Mouse (Mus musculus) layer of hippocampus, postnatal 10 days (tissue): ENCODE measurements around the gene Olfr5. TPM values are rescaled to one million over a fixed set of nuclear protein-coding genes. Genes with fewer than 3 reads are reported as not detected.
"Not testable (repeated sequence)": the region's sequence is repeated elsewhere in the genome, so short reads cannot be mapped to it uniquely, and the experiment has no call there.

Source experiments
- DNase-seq, 2 experiments: peaks; one replicate each; pipeline ENCODE4 v3.0.0; 2021; ENCODE audit warnings: low spot score in 2 of 2
- long read RNA-seq: library from polyadenylated mRNA; stranded (forward); transcript quantifications from one replicate; pipeline ENCODE4 v2.0.0, GENCODE M21; 2023
- total RNA-seq, 2 experiments: library from RNA; stranded (reverse); gene quantifications; 2 replicates each; pipeline ENCODE4 v1.2.3; 2021

Gene Olfr5
- not detected for total RNA-seq
- long read RNA-seq = 0 reads

- DNase-seq = no peak
These were observed at the start of gene Olfr5 for GRCm38 (mm10) chr7:6486841-6487240. Gene Olfr5 (minus strand): TSS chr7:6486941.

- peak; percentile 14 to 33 for DNase-seq
These were observed 39.4 kb upstream of the Olfr5 start for GRCm38 (mm10) chr7:6526141-6526540.

GRCm38 (mm10) chr7:6525001-6525400 lies 38.3 kb upstream of the Olfr5 start:
- DNase-seq = no peak

GRCm38 (mm10) chr7:6522850-6523249 lies 36.1 kb upstream of the Olfr5 start, which contains the start of gene Olfr1349:
Gene Olfr1349 (minus strand): TSS chr7:6522950.
- no peak for DNase-seq

GRCm38 (mm10) chr7:6521666-6522065 lies 34.9 kb upstream of the Olfr5 start:
- no peak for DNase-seq

GRCm38 (mm10) chr7:6508648-6509047 lies 21.9 kb upstream of the Olfr5 start, which contains the start of gene Olfr1348:
Gene Olfr1348 (minus strand): TSS chr7:6508748.
- DNase-seq = no peak

- DNase-seq = no peak
These were observed 12.9 kb upstream of the Olfr5 start, which contains the start of gene Olfr1347 for GRCm38 (mm10) chr7:6499655-6500054. Gene Olfr1347 (minus strand): TSS chr7:6499755.

- DNase-seq = not testable (repeated sequence)
These were observed 9.1 kb downstream of the Olfr5 start for GRCm38 (mm10) chr7:6477633-6478032.

- no peak for DNase-seq
These were observed 19.8 kb downstream of the Olfr5 start, which contains the start of gene Olfr1346 for GRCm38 (mm10) chr7:6466951-6467350. Gene Olfr1346 (plus strand): TSS chr7:6467101.

GRCm38 (mm10) chr7:6456399-6456798 lies 30.3 kb downstream of the Olfr5 start:
- DNase-seq = no peak

GRCm38 (mm10) chr7:6455868-6456267 lies 30.9 kb downstream of the Olfr5 start, which contains the start of gene Olfr1336:
Gene Olfr1336 (plus strand): TSS chr7:6456168.
- DNase-seq = no peak

- no peak for DNase-seq
These were observed 39.0 kb downstream of the Olfr5 start for GRCm38 (mm10) chr7:6447771-6448170.

- no peak for DNase-seq
These were observed 45.6 kb downstream of the Olfr5 start for GRCm38 (mm10) chr7:6441173-6441572.

GRCm38 (mm10) chr7:6438388-6438787 lies 48.4 kb downstream of the Olfr5 start, which contains the start of gene Olfr1344:
Gene Olfr1344 (plus strand): TSS chr7:6438688.
- DNase-seq = no peak

GRCm38 (mm10) chr7:6430342-6430741 lies 56.4 kb downstream of the Olfr5 start:
- DNase-seq = no peak

- no peak for DNase-seq
These were observed 57.4 kb downstream of the Olfr5 start for GRCm38 (mm10) chr7:6429381-6429780.

Other genes with a start within 250 kb of the Olfr5 start
- gene Epp13, start 234.2 kb downstream of the Olfr5 start, total RNA-seq = not detected
- 10 to 100 TPM; 14.5 to 17.2 TPM for gene Zfp667, start 200.4 kb downstream of the Olfr5 start, total RNA-seq
- gene Zfp583, start 155.7 kb downstream of the Olfr5 start, total RNA-seq = 10 to 100 TPM; 17.6 to 17.8 TPM
- 1 to 10 TPM; 5.6 to 6.8 TPM for gene Gm3854, start 143.2 kb downstream of the Olfr5 start, total RNA-seq
- 1 to 10 TPM; 5.2 to 5.8 TPM for gene Zfp78, start 123.7 kb downstream of the Olfr5 start, total RNA-seq
- 10 to 100 TPM in 1 of 2 experiments, 1 to 10 TPM in 1; 8.6 to 10.3 TPM for gene Zfp28, start 103.6 kb downstream of the Olfr5 start, total RNA-seq
- gene Smim17, start 88.2 kb downstream of the Olfr5 start, total RNA-seq = 10 to 100 TPM; 18.5 to 19.0 TPM
- under 1 TPM; 0.09 to 0.14 TPM for gene Gm20715, start 76.7 kb downstream of the Olfr5 start, total RNA-seq
- gene Olfr1344, start 48.3 kb downstream of the Olfr5 start, total RNA-seq = 1 to 10 TPM; 1.1 to 1.4 TPM
- under 1 TPM in 1 of 2 experiments, not detected in 1; 0.04 TPM for gene Olfr1336, start 30.8 kb downstream of the Olfr5 start, total RNA-seq
- not detected for gene Olfr1346, start 19.8 kb downstream of the Olfr5 start, total RNA-seq
- gene Olfr1347, start 12.8 kb upstream of the Olfr5 start, total RNA-seq = not detected
- gene Olfr1348, start 21.8 kb upstream of the Olfr5 start, total RNA-seq = not detected
- under 1 TPM in 1 of 2 experiments, not detected in 1; 0.22 TPM for gene Olfr1349, start 36.0 kb upstream of the Olfr5 start, total RNA-seq
- gene Olfr1350, start 77.9 kb upstream of the Olfr5 start, total RNA-seq = not detected
- gene Zim1, start 209.5 kb upstream of the Olfr5 start, total RNA-seq = 10 to 100 TPM; 19.1 to 20.3 TPM
- 100 to 1,000 TPM; 158 to 168 TPM for gene Peg3, start 243.5 kb upstream of the Olfr5 start, total RNA-seq
- 10 to 100 TPM; 47.1 to 47.6 TPM for gene Usp29, start 243.6 kb upstream of the Olfr5 start, total RNA-seq